Mouse (Mus musculus) hindbrain, embryonic 11.5 days (tissue): Measurements from ENCODE around the gene Zbtb11. TPM values are rescaled to one million over a fixed set of nuclear protein-coding genes. Genes with fewer than 3 reads are reported as not detected.
"Not testable (repeated sequence)": the region's sequence is repeated elsewhere in the genome, so short reads cannot be mapped to it uniquely, and the experiment has no call there.

Experiments used
- ATAC-seq: fragments of 200-750 bp; cut with Nextera tagmentation; 2 replicates; pipeline ENCODE4 v1.8.0; 2017; ENCODE audit warnings: mild to moderate bottlenecking, moderate TSS enrichment, moderate library complexity; ENCODE audit not compliant: low FRiP score
- DNase-seq: peaks from one replicate; pipeline ENCODE4 v3.0.0-alpha.2; 2015; ENCODE audit warnings: low spot score
- H3K27ac ChIP-seq: fragments of 300-500 bp; sonication (generic); 2 replicates; pipeline ENCODE4 v1.5.1; 2014; ENCODE audit warnings: mild to moderate bottlenecking, low read depth, low read length
- H3K27me3 ChIP-seq: fragments of 300-500 bp; sonication (generic); 2 replicates; pipeline ENCODE4 v1.6.1; 2014; ENCODE audit warnings: mild to moderate bottlenecking, low read length, moderate library complexity, mixed read lengths; ENCODE audit not compliant: control insufficient read depth, insufficient read depth
- H3K36me3 ChIP-seq: fragments of 300-500 bp; sonication (generic); 2 replicates; pipeline ENCODE4 v1.6.1; 2014; ENCODE audit warnings: mild to moderate bottlenecking, low read length, moderate library complexity, mixed read lengths; ENCODE audit not compliant: control insufficient read depth, insufficient read depth
- H3K4me1 ChIP-seq: fragments of 300-500 bp; sonication (generic); replicated peaks from 2 replicates; pipeline ENCODE4 v1.6.1; 2014; ENCODE audit warnings: low read length, mixed read lengths; ENCODE audit not compliant: control insufficient read depth, insufficient read depth
- H3K4me2 ChIP-seq: fragments of 300-500 bp; sonication (generic); replicated peaks from 2 replicates; pipeline ENCODE4 v1.6.1; 2014; ENCODE audit warnings: mild to moderate bottlenecking, low read depth, low read length
- H3K4me3 ChIP-seq: fragments of 300-500 bp; sonication (generic); 2 replicates; pipeline ENCODE4 v1.5.1; 2014; ENCODE audit warnings: low read depth, low read length
- H3K9ac ChIP-seq: fragments of 300-500 bp; sonication (generic); 2 replicates; pipeline ENCODE4 v1.6.1; 2014; ENCODE audit warnings: low read depth, low read length
- H3K9me3 ChIP-seq: fragments of 300-500 bp; sonication (generic); 2 replicates; pipeline ENCODE4 v1.6.1; 2016; ENCODE audit warnings: low read length; ENCODE audit not compliant: control insufficient read depth
- whole genome bisulfite sequencing: fragments of 180-500 bp; shearing (Covaris S2); extraction: QIAGEN DNeasy Blood & Tissue Kit; methylation state at CpG from one replicate; pipeline ENCODE4 v1.1.7; 2014; 5-methylcytosine and 5-hydroxymethylcytosine counted together
- polyA plus RNA-seq: library from polyadenylated mRNA; unstranded; fragments of >200 nt; fragmentation: Nextera tagmentation; extraction: Ambion mirVana; gene quantifications from 2 replicates; pipeline ENCODE4 v1.2.1, GENCODE M21; 2014

Zbtb11 gene
- polyA plus RNA-seq, 1 experiment from 2014 or later, result 20.9 TPM

DNA sequence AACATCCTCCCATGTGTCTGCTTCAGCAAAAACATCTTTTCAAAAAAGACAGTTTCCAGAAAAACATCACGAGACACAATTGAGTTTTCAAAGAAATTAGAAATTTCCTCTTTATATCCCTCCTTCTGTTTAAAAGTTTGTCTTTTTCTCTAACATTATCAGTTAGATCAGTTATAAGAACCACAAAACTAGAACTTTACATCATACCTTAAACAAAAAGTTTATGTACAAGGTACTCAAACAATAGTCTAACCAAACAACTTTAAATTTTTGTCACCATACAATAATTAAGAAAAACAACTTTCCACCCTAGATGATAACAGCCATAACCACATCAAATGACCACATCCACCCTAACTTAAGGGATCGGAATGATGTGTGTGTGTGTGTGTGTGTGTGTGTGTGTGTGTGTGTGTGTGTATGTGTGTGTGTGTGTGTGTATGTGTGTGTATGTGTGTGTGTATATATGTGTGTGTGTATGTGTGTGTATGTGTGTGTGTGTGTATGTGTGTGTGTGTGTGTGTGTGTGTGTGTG is 25.7 kb upstream of the Zbtb11 start:
- H3K9ac ChIP-seq, H3K4me3 ChIP-seq, DNase-seq, H3K27me3 ChIP-seq, H3K4me1 ChIP-seq, H3K27ac ChIP-seq, H3K36me3 ChIP-seq, ATAC-seq, H3K9me3 ChIP-seq, H3K4me2 ChIP-seq: not testable (repeated sequence)
- WGBS, result 92% methylated on average over 2 of the region's 2 CpGs

DNA sequence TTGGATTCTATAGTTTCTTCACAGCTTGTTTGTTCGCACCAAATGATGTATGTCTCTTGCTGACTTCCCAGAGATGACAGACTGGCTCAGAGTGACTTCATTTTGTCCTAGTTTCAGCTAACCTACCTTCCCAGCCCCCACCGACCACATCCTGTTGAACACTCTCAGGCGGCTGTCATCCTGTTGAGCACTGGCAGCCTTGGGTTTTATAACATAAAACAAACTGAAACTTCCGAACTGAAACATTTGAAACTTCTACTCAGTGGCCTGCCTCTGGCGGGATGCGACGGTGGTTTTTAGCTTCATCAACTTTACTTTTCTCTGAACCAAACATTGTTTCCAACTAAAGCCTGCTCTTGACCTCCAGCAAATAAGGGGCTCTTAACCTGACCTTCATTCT is 24.7 kb upstream of the Zbtb11 start:
- H3K4me3 ChIP-seq, result no peak overlapping the region
- H3K4me1 ChIP-seq, result no peaks in the 10 kb centered on the region
- no peak overlapping the region for H3K27ac ChIP-seq
- no peaks in the 10 kb centered on the region for H3K36me3 ChIP-seq
- no peak for ATAC-seq
- no peak overlapping the region for H3K4me2 ChIP-seq
- 79% methylated on average over 7 of the region's 7 CpGs for WGBS
- H3K9ac ChIP-seq, result no peak overlapping the region
- DNase-seq, result no peak
- no peaks in the 10 kb centered on the region for H3K9me3 ChIP-seq
- H3K27me3 ChIP-seq, result no peaks in the 10 kb centered on the region

DNA sequence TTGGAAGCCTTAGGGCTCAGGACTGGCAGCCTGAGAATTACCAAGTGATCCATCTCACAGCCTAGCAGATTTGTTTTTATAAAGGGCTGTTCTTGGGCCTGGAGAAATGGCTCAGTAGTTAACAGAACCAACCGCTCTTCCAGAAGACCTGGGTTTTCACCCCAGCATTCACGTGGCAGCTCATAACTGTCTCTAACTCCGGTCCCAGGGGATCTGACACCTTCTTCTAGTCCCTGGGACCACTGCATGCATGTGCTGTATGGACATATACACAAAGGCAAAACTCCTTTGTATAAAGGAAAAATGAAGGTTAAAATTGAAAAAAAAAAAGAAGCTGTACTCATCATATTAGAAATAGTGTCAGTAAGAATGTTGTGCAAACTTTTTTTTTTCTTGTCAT is 23.2 kb upstream of the Zbtb11 start:
- DNase-seq (no peak), ATAC-seq (no peak)
- H3K4me3 ChIP-seq, result no peak overlapping the region
- H3K27me3 ChIP-seq, result no peaks in the 10 kb centered on the region
- H3K4me1 ChIP-seq, result no peaks in the 10 kb centered on the region
- no peaks in the 10 kb centered on the region for H3K9me3 ChIP-seq
- no peak overlapping the region for H3K9ac ChIP-seq
- H3K27ac ChIP-seq, result no peak overlapping the region
- H3K36me3 ChIP-seq, result no peaks in the 10 kb centered on the region
- 72% methylated on average over 3 of the region's 3 CpGs for WGBS
- H3K4me2 ChIP-seq, result no peak overlapping the region

DNA sequence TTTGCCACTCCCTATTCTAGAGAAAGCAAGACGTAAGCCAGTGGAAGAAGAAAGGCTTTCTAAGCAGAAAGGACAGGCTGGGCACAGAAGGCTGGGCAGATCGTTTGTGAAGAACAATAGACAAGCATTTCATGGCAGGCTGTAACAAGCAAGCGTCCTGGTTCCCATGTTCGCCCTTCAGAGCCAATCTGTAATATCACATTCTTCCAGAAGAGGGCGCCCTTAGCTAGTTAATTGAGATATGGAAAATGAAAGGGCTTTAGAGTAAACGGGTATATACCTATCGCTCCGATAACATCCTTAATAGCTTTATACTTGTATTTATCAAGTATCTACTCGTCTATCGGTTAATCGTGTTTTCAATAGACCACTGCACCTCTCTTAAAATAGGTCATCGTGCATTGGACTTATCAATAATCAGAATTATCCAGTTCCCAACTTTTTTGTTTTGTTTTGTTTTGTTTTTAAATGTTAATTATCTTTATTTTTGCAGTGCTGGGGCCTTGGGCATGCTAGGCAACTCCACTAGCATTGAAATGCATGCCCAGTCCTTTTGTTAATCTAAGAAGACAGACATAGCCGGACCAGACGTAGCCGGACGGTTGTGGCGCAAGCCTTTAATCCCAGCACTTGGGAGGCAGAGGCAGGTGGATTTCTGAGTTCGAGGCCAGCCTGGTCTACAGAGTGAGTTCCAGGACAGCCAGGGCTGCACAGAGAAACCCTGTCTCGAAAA is 22.6 kb upstream of the Zbtb11 start:
- Histone ChIP-seq H3K27ac (no peak overlapping the region), H3K9ac (no peak overlapping the region), H3K4me1 (no peaks in the 10 kb centered on the region), H3K36me3 (no peaks in the 10 kb centered on the region), H3K4me3 (no peak overlapping the region), H3K9me3 (no peaks in the 10 kb centered on the region), H3K4me2 (no peak overlapping the region), H3K27me3 (no peaks in the 10 kb centered on the region)
- 41% methylated on average over 19 of the region's 19 CpGs for whole genome bisulfite sequencing
- peak; percentile 92 for DNase-seq
- ATAC-seq, result peak; percentile 79

DNA sequence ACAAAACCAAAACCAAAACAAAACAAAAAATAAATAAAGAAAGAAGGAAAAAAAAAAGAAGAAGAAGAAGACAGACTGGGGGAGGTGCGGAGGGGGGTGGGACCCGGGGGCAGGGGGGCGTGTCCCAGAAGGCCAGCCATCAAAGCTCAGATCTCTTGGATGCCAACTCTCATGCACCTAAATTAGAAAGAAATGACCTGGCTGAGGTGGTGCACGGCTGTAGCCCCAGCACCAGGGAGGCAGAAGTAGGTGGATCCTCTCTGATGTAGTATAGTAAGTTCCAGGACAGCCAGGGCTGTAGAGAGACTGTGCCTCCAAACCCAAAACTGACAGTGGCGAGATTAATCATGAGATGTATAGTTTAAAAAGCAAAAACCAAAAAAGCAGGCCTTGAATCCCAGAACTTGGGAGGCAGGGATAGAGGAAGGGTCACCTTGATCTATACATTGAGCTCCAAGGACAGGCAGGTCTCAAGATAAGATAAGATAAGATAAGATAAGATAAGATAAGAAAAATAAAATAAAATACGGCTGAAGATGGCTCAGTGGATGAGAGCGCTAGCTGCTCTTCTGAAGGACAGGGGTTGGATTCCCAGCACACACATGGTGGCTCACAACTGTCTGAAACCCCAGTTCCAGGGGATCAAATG is 21.9 kb upstream of the Zbtb11 start:
- no peak overlapping the region for H3K9ac ChIP-seq
- no peaks in the 10 kb centered on the region for H3K9me3 ChIP-seq
- no peak overlapping the region for H3K4me3 ChIP-seq
- no peak overlapping the region for H3K27ac ChIP-seq
- ATAC-seq (peak; percentile 22; the same call in 1 of the 2 replicates), DNase-seq (no peak)
- H3K4me2 ChIP-seq, result no peak overlapping the region
- H3K36me3 ChIP-seq, result no peaks in the 10 kb centered on the region
- no peaks in the 10 kb centered on the region for H3K27me3 ChIP-seq
- H3K4me1 ChIP-seq, result no peaks in the 10 kb centered on the region
- 80% methylated on average over 7 of the region's 7 CpGs for WGBS

DNA sequence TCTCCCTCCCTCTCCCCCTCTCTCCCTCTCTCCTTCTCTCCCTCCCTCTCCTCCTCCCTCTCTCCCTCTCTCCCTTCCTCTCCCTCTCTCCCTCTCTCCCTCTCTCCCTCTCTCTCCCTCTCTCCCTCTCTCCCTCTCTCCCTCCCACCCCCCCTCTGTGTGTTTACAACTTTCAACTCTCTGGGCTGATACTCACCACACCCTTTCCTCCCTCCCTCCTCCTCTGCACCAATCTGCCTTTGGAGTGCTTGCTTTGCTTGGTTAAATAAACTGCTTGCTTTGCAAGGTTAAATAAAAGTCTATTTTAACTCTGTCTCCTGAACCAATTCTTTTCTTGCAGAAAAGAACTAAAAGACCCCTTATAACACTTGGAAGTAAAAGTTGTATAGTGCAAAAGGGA is 20.9 kb upstream of the Zbtb11 start:
- no peak for DNase-seq
- ATAC-seq, result no peak
- no peaks in the 10 kb centered on the region for H3K27me3 ChIP-seq

DNA sequence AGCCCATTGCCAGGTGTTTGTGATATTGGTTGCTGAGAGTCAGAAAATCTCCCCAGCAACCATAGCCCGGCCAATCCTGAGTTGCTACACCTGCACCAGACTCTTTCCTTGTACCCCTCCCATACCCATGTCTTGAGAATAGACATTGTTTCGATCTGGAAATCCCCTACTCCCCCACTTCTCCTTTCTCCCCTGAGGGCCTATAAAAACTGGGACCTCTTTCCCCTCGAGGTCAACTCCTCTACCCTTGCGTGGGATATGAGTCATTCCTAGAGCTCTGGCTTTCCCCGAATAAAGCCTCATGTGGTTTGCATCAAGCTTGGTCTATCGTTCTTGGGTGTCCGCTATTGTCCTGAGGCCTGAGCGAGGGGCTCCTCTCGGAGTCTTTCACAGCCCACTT is 19.5 kb upstream of the Zbtb11 start:
- H3K27ac ChIP-seq, H3K4me2 ChIP-seq, DNase-seq, H3K27me3 ChIP-seq, H3K36me3 ChIP-seq, H3K4me1 ChIP-seq, H3K9ac ChIP-seq, H3K9me3 ChIP-seq, H3K4me3 ChIP-seq, ATAC-seq: not testable (repeated sequence)
- WGBS, result 87% methylated on average over 9 of the region's 9 CpGs

More for the DNA sequence above, 20.9 kb upstream of the Zbtb11 start:
- Histone ChIP-seq H3K4me2 (no peak overlapping the region), H3K36me3 (no peaks in the 10 kb centered on the region), H3K9me3 (no peaks in the 10 kb centered on the region), H3K4me3 (no peak overlapping the region), H3K9ac (no peak overlapping the region), H3K4me1 (no peaks in the 10 kb centered on the region), H3K27ac (no peak overlapping the region)

DNA sequence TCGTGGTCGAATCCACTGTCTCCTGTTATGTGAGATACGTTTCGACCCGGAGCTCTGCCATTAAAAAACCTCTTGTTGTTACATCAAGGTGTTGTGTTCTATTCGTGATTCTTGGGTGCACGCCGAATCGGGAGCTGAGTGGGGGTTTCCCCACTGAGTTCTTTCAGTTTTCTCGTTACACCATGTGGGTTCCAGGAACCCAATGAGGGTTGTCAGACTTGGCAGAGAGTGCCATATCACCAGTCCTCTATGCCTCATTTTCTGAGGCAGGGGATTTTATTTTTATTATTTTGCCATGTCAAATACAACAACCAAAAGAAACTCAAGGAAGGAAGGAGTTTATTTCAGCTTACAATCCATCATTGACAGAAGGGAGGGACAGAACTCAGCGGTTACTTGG is 10.6 kb upstream of the Zbtb11 start:
- H3K27me3 ChIP-seq, H3K36me3 ChIP-seq, H3K4me3 ChIP-seq, H3K9me3 ChIP-seq, ATAC-seq, H3K4me1 ChIP-seq, H3K9ac ChIP-seq, H3K4me2 ChIP-seq, DNase-seq, H3K27ac ChIP-seq: not testable (repeated sequence)
- 95% methylated on average over 6 of the region's 11 CpGs for WGBS
